Mouse (Mus musculus) bone marrow, adult 2 months (tissue): ENCODE measurements at regions not wholly inside any gene's neighbourhood (a gene's known extent, or its start where the extent isn't known, plus 50 kb on each side); places are given as distances from the start of the nearest gene placed in this dataset.
"Not testable (repeated sequence)": the region's sequence is repeated elsewhere in the genome, so short reads cannot be mapped to it uniquely, and the experiment has no call there.

ENCODE experiments used
- H3K27ac ChIP-seq: fragments of 200-500 bp; 2 replicates; pipeline ENCODE4 v1.5.1; 2012; ENCODE audit warnings: low read depth, mild to moderate bottlenecking, control low read depth, inconsistent platforms, low read length; ENCODE audit not compliant: control insufficient read depth, poor library complexity, insufficient read depth
- H3K4me1 ChIP-seq: fragments of 200-500 bp; 2 replicates; pipeline ENCODE4 v1.6.1; 2011; ENCODE audit warnings: low read length; ENCODE audit not compliant: control insufficient read depth, insufficient read depth
- H3K4me3 ChIP-seq: fragments of 200-500 bp; replicated peaks from 2 replicates; pipeline ENCODE3; 2011; ENCODE audit warnings: mild to moderate bottlenecking, low read depth, low read length, control low read depth; ENCODE audit not compliant: control insufficient read depth
- CTCF ChIP-seq: fragments of 200-500 bp; IDR thresholded peaks from 2 replicates; pipeline ENCODE4 v1.5.1; 2011; ENCODE audit warnings: low read length, control low read depth; ENCODE audit not compliant: control insufficient read depth, insufficient read depth
- POLR2A ChIP-seq: fragments of 200-500 bp; IDR thresholded peaks from 2 replicates; pipeline ENCODE4 v1.6.1; 2011; ENCODE audit warnings: low read depth, mild to moderate bottlenecking, control low read depth, low read length, borderline replicate concordance; ENCODE audit not compliant: control insufficient read depth
- WGBS: fragments of 180-500 bp; shearing (Covaris S2); methylation state at CpG from one replicate; pipeline ENCODE4 v1.1.7; 2018; 5-methylcytosine and 5-hydroxymethylcytosine counted together

GRCm38 (mm10) chr10:22460386-22460785, 100.0 kb downstream of the Raet1d start:
- not testable (repeated sequence) for H3K4me3 ChIP-seq, H3K4me1 ChIP-seq, H3K27ac ChIP-seq
- 73% methylated on average over 4 of the region's 4 CpGs for WGBS

- H3K27ac ChIP-seq, H3K4me1 ChIP-seq, H3K4me3 ChIP-seq: not testable (repeated sequence)
- 20% methylated on average over 7 of the region's 7 CpGs for WGBS
Observed at GRCm38 (mm10) chr10:22460818-22461479, 100.6 kb downstream of the Raet1d start.

GRCm38 (mm10) chr10:22461480-22462050, 101.2 kb downstream of the Raet1d start:
- WGBS, result 59% methylated on average over 4 of the region's 4 CpGs
- H3K27ac ChIP-seq, H3K4me1 ChIP-seq, H3K4me3 ChIP-seq: not testable (repeated sequence)

DNA sequence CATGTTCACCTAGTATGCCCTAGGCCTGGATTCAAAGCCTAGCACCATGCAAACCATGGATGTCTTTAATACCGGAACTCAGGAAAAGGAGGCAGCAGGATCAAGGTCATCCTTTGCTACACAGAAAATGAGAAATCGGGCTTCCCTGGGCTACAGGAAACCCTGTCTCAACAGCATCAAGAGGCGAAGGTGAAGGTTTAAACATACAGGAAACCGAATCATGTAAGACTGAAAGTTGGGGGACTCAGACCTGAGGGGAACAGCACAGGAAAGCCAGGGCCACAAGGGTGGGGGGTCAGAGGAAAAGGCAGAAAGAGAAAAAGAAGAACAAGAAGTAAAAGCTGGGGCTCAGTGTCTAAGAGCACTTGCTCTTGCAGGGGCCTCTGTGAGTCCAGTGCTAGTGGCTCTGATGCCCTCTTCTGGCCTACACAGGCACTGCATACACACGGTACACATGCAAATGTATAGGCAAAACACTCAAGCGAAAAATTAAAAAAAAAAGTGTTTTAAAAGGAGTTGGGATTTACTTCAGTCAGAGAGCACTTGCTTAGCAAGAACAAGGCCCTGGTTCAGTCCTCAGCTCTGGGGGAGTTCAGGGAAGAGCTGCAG, 111.5 kb downstream of the Raet1d start:
- 80% methylated on average over 6 of the region's 6 CpGs for WGBS
- H3K4me1 ChIP-seq, H3K27ac ChIP-seq, H3K4me3 ChIP-seq: not testable (repeated sequence)

DNA sequence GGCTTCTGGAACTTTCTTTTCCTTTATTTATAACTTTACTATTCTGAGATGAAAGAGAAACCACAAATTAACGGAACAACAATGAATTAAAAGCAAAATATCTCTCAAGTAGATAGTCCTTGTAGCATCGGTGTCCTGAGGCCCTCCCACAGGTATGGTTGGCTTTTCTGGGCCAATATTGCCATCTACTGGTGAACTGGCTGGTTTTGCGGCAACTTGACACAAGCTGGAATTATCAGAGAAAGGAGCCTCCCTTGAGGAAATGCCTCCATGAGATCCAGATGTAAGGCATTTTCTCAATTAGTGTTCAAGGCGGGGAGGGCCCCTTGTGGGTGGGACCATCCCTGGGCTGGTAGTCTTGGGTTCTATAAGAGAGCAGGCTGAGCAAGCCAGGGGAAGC, 119.5 kb downstream of the Raet1d start:
- H3K4me3 ChIP-seq, result not testable (repeated sequence)

GRCm38 (mm10) chr10:22487071-22487470, 126.7 kb downstream of the Raet1d start:
- not testable (repeated sequence) for H3K4me1 ChIP-seq, H3K4me3 ChIP-seq, H3K27ac ChIP-seq
- 69% methylated on average over 5 of the region's 5 CpGs for WGBS

More for the DNA sequence above, 119.5 kb downstream of the Raet1d start:
- WGBS, result 1% methylated on average over 4 of the region's 4 CpGs
- H3K27ac ChIP-seq, H3K4me1 ChIP-seq: not testable (repeated sequence)
- peak; percentile 41; the same call in 1 of the 2 replicates for TF ChIP-seq CTCF

- WGBS, result 73% methylated on average over 11 of the region's 11 CpGs
- not testable (repeated sequence) for H3K4me3 ChIP-seq, H3K27ac ChIP-seq, H3K4me1 ChIP-seq
Observed at GRCm38 (mm10) chr10:22491806-22492347, 131.5 kb downstream of the Raet1d start.

DNA sequence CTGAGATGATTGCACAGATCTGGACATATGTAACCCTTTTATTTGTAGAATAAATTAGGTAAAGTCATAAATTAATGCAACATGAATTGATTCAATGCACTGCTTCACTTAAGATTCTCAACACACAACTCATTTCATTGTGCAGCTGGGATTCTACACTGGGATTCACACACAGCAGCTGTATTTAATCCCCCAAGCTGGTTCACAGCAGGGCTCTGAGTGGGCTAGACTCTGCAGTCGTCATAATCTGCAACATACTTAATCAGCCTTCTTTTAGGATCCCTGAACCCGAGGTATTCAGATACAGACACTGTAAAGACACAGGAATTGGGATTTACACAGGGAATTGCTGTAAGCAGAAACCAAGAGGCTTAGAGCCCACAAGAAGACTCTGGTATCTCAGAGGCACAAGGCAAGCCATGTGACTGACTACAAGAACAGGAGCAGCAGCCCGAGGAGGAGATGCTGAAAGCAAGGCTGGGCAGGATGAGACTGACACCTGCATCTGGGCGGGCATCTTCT, 135.7 kb downstream of the Raet1d start:
- Histone ChIP-seq H3K27ac (no peak overlapping the region), H3K4me3 (no peak overlapping the region), H3K4me1 (no peaks in the 10 kb centered on the region)
- TF ChIP-seq CTCF (no peak), POLR2A (no peak)
- 54% methylated on average over 4 of the region's 4 CpGs for WGBS
